Mouse (Mus musculus) urinary bladder, postnatal 14 days (tissue): Measurements from ENCODE around the gene Epsti1.
"Not testable (repeated sequence)": the region's sequence is repeated elsewhere in the genome, so short reads cannot be mapped to it uniquely, and the experiment has no call there.

ENCODE experiments used
- DNase-seq: peaks from one replicate; pipeline ENCODE4 v3.0.0; 2021; ENCODE audit warnings: low spot score

Gene Epsti1

GRCm38 (mm10) chr14:77904171-77904762, at the start of gene Epsti1:
Epsti1 (plus strand) TSS chr14:77904239.
- DNase-seq: peak; percentile 13

GRCm38 (mm10) chr14:77859894-77860293, 44.1 kb upstream of the Epsti1 start:
- no peak for DNase-seq

- no peak for DNase-seq
Observed at GRCm38 (mm10) chr14:77860841-77861560, 43.0 kb upstream of the Epsti1 start.

GRCm38 (mm10) chr14:77864051-77864450, 40.0 kb upstream of the Epsti1 start:
- DNase-seq: no peak

GRCm38 (mm10) chr14:77864510-77864909, 39.5 kb upstream of the Epsti1 start:
- no peak for DNase-seq

GRCm38 (mm10) chr14:77867601-77868000, 36.4 kb upstream of the Epsti1 start:
- no peak for DNase-seq

GRCm38 (mm10) chr14:77870926-77871325, 33.1 kb upstream of the Epsti1 start:
- no peak for DNase-seq

- DNase-seq: no peak
Observed at GRCm38 (mm10) chr14:77871380-77871975, 32.6 kb upstream of the Epsti1 start.

- peak; percentile 88 for DNase-seq
Observed at GRCm38 (mm10) chr14:77874304-77875241, 29.5 kb upstream of the Epsti1 start, which contains the start of gene Dnajc15. Dnajc15 (minus strand) TSS chr14:77875125.

- DNase-seq: no peak
Observed at GRCm38 (mm10) chr14:77876199-77876598, 27.8 kb upstream of the Epsti1 start.

- DNase-seq: not testable (repeated sequence)
Observed at GRCm38 (mm10) chr14:77877876-77878275, 26.2 kb upstream of the Epsti1 start.

- no peak for DNase-seq
Observed at GRCm38 (mm10) chr14:77881998-77882397, 22.0 kb upstream of the Epsti1 start.

- no peak for DNase-seq
Observed at GRCm38 (mm10) chr14:77882669-77883068, 21.4 kb upstream of the Epsti1 start.

GRCm38 (mm10) chr14:77886376-77886775, 17.7 kb upstream of the Epsti1 start:
- no peak for DNase-seq

GRCm38 (mm10) chr14:77886941-77887340, 17.1 kb upstream of the Epsti1 start:
- DNase-seq: no peak

GRCm38 (mm10) chr14:77889911-77890310, 14.1 kb upstream of the Epsti1 start:
- DNase-seq: no peak

GRCm38 (mm10) chr14:77895951-77896350, 8.1 kb upstream of the Epsti1 start:
- no peak for DNase-seq

GRCm38 (mm10) chr14:77902541-77902940, 1.5 kb upstream of the Epsti1 start:
- no peak for DNase-seq

GRCm38 (mm10) chr14:77905466-77905865, 1.4 kb downstream of the Epsti1 start:
- DNase-seq: no peak

- DNase-seq: no peak
Observed at GRCm38 (mm10) chr14:77906586-77906985, 2.5 kb downstream of the Epsti1 start.

GRCm38 (mm10) chr14:77915776-77916175, 11.7 kb downstream of the Epsti1 start:
- no peak for DNase-seq

- DNase-seq: no peak
Observed at GRCm38 (mm10) chr14:77921641-77922040, 17.6 kb downstream of the Epsti1 start.
